Mouse (Mus musculus): ENCODE measurements around the gene T. TPM values are rescaled to one million over a fixed set of nuclear protein-coding genes. Genes with fewer than 3 reads are reported as not detected.
A peak's percentile ranks its signal among the peaks of the same experiment; 100 is the strongest.

The T gene
- total RNA-seq, 2 experiments from 2014 or later, result not detected

DNA sequence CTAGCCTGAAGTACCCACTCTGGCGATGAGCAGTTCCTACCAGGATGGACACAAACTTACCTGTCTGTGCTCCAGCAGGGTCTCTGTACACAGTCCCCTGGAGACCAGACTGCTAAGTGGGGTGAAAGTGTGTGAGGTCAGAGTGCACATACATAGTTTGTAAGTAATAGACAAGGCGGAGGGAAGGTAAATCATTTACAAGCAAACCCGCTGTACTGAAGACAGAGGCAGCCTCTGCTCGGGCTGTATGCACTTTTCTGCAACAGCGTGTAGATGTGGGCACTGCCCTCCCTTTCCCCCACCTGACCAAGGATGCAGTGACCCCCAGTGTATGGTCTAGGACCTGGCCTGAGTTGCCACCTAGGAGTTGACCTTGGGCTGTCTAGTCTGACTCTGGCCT lies 20.6 kb upstream of the T start:
- no peak for TF ChIP-seq CTCF (IDR thresholded peaks at IDR 0.05)
- DNase-seq, result no peak
- intact Hi-C loops (cut with DNase I), result no loop called here
- no peak overlapping the region for H3K4me3 ChIP-seq
- H3K27ac ChIP-seq, result no peak overlapping the region

DNA sequence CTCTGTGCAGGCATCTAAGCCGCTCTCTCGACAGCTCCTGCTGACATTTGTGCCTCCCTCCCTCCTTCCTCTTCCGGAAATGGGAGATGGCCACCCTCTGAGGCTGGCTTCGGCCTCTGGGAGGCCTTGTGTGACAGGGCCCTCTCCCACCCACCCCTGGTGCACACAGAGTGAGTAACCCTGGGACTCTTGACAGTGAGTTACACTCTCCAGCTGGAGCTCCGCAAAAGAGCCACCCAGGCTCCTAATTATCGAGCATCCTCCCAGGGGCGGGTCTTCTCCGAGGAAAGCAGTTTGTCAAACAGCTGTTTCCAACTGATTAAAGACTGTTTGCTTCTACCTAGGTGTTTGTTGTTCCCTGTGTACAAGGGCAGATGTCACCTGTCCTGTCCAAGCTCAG lies 18.7 kb upstream of the T start:
- H3K27ac ChIP-seq, result no peak overlapping the region
- no peak for DNase-seq
- H3K4me3 ChIP-seq, result no peak overlapping the region
- no peak for TF ChIP-seq CTCF (IDR thresholded peaks at IDR 0.05)
- intact Hi-C loops (cut with DNase I), result no loop called here

DNA sequence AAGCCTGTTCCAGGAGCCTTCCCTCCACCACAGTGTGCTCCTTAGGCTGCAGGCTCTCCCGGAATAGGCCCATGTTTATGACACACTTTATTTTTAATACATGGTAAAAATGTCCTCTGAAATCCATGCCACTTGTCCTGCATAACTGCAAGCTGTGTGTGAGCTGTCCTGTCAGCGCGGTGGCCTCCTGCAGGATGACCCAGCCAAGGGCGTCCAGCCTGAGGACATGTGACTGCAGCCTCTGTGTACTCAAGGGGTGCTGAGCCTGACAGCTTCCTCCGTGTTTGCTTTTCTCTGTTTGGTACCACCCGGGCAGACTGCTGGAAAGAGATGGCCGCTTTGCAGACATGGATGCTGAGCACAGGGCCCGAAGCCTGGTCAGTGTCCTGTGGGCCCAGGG lies 17.4 kb upstream of the T start:
- no peak overlapping the region for H3K4me3 ChIP-seq
- no peak for DNase-seq
- no peak overlapping the region for H3K27ac ChIP-seq
- TF ChIP-seq CTCF (IDR thresholded peaks at IDR 0.05), result no peak
- intact Hi-C loops (cut with DNase I), result no loop called here

DNA sequence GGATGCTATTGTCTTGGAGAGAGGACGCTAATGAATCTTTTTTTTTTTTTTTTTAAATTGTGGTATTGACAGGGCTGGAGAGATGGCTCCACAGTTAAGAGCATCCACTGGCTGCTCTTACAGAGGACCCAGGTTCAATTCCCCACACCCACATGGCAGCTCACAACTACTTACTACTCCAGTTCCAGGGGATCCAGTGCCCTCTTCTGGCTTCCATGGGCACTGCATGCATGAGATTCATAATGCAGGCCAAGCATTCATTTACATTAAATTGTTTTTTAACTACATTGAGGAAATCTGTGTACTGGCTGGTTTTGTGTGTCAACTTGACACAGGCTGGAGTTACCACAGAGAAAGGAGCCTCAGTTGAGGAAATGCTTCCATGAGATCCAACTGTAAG lies 13.5 kb upstream of the T start:
- DNase-seq, result no peak

DNA sequence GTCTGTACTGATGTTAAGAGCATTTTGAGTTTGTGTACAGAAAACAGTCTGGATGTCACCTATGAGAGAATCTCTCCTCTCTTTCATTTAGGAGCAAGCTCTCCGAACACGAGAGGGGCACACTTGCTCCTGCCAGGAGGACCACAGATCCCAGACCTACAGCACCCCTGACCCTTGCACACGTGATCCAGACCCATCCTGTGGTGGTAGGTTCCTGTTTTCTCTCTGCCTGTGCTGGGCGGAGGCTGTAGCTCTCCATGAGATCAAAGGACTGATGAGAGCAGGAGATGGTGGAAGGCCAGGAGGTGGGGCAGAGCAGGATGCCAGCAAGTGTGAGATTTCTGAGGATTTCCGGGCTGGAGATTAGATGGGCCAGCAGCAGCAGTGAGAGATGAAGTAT lies 12.7 kb upstream of the T start:
- DNase-seq, result no peak
- Histone ChIP-seq H3K27ac (no peak overlapping the region), H3K4me3 (no peak overlapping the region)
- intact Hi-C loops (cut with DNase I), result no loop called here
- no peak for TF ChIP-seq CTCF (IDR thresholded peaks at IDR 0.05)

More for the DNA sequence above, 13.5 kb upstream of the T start:
- peak; percentile 36 for TF ChIP-seq CTCF (IDR thresholded peaks at IDR 0.05)
- no peak overlapping the region for H3K4me3 ChIP-seq
- intact Hi-C loops (cut with DNase I), result no loop called here
- H3K27ac ChIP-seq, result no peak overlapping the region

DNA sequence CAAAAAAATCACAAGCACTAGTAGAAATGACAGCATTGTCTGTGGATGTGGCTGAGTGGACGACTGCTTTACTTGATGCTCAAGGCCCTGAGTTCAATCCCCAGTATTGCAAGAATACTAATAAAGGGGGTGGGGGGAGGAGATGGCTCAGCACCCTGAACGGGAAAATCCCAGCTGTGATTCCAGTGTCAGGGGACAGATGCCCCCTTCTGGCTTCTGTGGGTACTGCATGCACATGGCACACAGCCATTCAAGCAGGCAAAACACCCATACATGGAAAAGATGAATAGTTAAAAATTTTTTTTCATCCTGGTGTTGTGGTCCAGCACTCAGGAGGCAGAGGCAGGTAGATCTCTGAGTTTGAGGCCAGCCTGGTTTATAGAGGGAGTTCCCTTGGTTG lies 10.9 kb upstream of the T start:
- peak; percentile 65 for TF ChIP-seq CTCF (IDR thresholded peaks at IDR 0.05)
- intact Hi-C loops (cut with DNase I), result no loop called here
- H3K27ac ChIP-seq, result no peak overlapping the region
- no peak for DNase-seq
- H3K4me3 ChIP-seq, result no peak overlapping the region

DNA sequence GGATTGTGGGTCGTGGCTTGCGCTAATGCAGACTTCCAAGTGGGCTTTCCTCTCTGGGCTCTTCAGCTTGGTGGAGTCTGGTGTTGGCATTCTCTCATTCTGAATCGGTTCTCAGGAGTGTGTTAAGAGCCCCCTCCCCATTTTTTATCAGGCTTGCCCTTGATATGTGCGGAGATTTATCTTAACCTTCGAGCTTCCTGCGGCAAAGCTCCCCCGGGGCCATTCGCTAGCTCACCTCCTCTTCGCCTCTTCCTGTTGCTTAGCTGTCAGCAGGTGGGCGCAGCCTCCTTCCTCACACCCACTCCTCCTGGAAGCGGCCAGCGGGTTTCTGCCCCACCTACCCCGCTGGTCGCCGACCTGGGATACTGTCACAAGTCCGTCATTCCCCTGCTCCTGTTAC lies 4.8 kb upstream of the T start:
- no peak overlapping the region for H3K4me3 ChIP-seq
- H3K27ac ChIP-seq, result no peak overlapping the region
- intact Hi-C loops (cut with DNase I), result no loop called here

DNA sequence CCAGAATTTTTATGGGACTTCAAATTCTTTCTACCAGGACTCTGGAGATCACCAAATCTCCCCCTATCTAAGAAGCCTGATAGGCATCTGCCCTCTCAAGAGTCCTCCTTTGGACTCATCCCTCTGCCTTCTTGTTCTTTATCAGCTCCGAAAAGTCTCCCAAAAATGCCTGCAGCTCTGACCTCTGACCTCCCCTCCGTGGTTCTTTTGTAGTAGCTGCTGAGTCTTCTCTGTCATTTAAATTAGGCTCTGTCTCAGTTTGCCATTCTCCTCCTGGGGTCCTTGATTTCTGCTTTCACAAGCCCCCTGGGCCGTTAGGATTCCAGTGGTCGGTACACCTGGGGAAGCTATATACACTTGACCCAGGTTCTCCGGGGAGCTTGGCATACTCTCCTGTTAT lies 4.3 kb upstream of the T start:
- H3K27ac ChIP-seq, result no peak overlapping the region
- no peak for DNase-seq
- TF ChIP-seq CTCF (IDR thresholded peaks at IDR 0.05), result no peak
- H3K4me3 ChIP-seq, result no peak overlapping the region
- intact Hi-C loops (cut with DNase I), result no loop called here

More for the DNA sequence above, 4.8 kb upstream of the T start:
- no peak for DNase-seq
- TF ChIP-seq CTCF (IDR thresholded peaks at IDR 0.05), result no peak

DNA sequence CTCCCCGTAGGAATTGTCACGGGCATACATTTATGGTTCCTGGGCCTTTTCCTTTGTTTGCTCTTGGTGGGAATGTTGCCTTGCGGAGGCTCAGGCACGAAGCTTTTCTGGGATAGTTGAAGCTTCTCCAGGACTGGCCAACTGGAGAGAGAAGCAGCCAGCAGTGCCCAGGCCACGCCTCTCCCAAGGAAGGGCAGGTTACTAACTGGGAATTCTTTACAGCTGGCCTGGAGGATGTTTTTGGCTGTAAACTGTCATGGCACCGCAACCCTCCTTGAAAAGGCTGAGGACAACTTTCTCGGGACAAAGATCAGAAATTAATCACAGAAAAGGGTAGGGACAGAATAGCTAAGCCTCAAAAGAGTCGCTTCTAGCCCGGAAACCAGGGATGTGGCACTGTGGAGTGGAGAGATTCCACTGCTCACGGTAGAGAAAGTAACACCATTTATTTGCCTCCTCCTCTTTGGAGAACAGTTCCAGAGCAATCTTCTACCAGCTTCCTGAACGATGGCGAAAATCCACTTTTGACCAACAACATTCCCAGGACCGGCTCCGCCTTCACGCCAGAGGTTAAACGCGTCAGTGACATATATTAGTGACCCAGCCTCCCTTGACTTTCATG lies 1.9 kb upstream of the T start:
- intact Hi-C loops (cut with DNase I), result no loop called here
- no peak overlapping the region for H3K4me3 ChIP-seq
- no peak for TF ChIP-seq CTCF (IDR thresholded peaks at IDR 0.05)
- H3K27ac ChIP-seq, result no peak overlapping the region
- no peak for DNase-seq

DNA sequence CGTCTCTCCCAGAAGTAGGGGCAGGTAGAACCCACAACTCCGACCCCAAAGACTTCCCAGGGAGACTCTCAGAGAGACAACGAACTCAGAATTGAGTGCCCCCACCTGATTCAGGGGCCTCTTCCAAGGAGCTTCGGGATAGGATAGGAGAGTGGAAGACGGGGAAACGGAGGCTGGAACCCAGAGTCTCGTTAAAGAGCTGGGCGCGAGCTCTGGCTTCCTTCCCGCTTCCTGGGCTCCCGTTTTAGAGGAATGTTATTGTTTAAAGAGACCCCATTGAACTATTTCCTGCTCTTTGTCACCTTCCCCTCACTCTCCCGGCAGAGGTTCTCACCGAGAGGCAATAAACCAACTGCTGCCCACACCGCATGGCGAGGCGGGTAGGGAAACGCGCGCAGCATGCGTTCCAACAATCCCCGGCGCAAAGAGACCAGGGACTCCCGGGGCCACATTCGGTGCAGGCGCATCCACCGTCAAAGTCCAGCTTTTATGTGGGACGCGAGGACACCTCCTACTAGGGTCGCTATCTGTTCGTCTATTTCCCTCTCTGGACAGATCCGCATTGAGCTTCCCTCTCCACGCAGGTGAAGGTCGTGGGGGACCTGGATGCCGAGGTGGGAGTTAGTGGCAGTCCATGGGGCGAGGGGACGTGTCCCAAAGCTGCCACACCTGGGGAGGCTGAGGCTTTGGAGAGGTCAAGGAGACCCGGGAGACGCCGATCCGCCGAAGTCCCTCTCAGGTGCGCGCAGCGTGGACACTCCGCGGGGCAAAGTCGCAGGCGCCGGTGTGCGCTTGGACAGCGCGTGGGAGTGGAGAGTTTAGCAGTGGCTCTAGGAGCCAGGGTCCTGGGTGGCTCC lies 874 bp upstream of the T start:
- intact Hi-C loops (cut with DNase I), result no loop called here
- TF ChIP-seq CTCF (IDR thresholded peaks at IDR 0.05), result no peak
- no peak overlapping the region for H3K27ac ChIP-seq
- H3K4me3 ChIP-seq, result no peak overlapping the region
- no peak for DNase-seq

DNA sequence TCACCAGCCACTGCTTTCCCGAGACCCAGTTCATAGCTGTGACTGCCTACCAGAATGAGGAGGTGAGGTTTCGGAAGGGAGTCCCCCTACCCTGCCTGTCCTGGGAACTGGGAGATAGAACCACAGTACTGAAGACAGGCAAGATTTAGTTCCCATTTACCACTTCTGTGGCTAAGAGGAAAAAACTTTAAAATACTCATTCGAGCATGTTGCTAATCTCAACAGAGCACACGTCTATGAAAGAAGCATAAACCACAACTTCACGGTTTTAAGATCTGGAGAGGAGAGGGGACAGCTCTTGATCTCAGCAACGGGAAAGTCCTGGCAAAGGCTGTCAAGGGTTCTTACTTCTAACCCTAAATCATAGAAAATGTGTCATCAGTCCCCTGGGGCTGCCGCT lies 2.0 kb downstream of the T start:
- no peak for DNase-seq
- intact Hi-C loops (cut with DNase I), result no loop called here
- H3K4me3 ChIP-seq, result no peak overlapping the region
- no peak for TF ChIP-seq CTCF (IDR thresholded peaks at IDR 0.05)
- no peak overlapping the region for H3K27ac ChIP-seq

DNA sequence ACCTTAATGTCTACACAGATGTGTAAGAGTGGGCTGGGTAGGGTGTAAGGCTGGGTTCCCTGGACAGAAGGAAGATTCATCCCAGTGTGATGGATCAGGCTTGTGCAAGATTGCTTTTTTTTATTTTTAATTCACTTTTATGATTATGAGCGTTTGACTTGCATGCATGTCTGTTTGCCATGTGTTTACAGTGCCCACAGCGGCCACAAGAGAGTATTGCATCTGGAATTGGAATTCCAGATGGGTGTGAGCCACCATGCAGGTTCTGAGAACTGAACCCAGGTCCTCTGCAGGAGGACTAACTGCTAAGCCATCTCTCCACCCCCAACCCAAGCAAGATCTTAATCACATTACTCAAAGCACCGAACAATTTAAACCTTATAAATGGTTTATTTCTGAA lies 9.8 kb downstream of the T start:
- intact Hi-C loops (cut with DNase I), result no loop called here
- no peak for DNase-seq
- no peak overlapping the region for H3K4me3 ChIP-seq
- TF ChIP-seq CTCF (IDR thresholded peaks at IDR 0.05), result no peak
- no peak overlapping the region for H3K27ac ChIP-seq

DNA sequence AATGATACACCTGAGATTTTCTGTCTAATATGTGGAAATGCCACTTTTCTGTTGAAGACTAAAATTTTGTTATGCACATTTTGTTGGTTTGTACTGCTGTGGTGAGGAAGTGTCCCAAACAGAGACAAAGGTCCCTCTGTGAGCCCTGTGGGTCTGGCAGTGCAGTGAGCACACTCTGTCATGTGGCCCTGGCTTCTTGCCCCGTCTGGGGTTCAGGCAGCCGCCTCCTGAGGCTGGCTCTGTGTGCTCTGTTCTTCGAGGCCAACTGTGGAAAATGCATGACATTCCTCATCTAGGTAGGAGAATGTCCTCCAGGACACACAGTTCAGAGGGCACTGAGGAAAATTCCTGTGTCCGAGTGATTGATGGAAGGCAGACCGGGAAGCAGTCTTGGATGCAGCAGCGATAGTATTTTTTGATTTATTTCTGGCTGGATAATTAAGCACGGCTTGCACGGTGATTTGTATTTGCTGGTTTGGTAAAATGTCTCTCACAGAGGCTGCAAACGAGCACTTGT lies 13.5 kb downstream of the T start:
- H3K4me3 ChIP-seq, result no peak overlapping the region
- intact Hi-C loops (cut with DNase I), result no loop called here
- H3K27ac ChIP-seq, result no peak overlapping the region
- no peak for DNase-seq
- TF ChIP-seq CTCF (IDR thresholded peaks at IDR 0.05), result no peak

DNA sequence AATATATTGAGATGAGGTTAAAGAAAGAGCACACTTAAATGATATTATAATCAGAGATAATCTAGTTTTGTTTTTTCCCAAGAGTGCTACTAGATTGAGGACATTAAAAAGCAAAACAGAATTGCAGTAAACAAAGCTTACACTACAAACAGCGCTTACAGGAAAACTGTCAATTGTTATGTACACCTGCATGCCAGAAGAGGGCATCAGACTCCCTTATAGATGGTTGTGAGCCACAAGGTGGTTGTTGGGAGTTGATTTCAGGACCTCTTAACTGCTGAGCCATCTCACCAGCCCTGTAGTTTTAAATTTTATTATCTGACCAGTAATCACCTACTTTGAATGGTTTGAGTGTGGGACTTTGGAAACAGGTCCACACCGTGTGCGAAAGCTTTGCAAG lies 14.1 kb downstream of the T start:
- no peak for TF ChIP-seq CTCF (IDR thresholded peaks at IDR 0.05)
- intact Hi-C loops (cut with DNase I), result no loop called here
- no peak overlapping the region for H3K4me3 ChIP-seq
- no peak for DNase-seq
- no peak overlapping the region for H3K27ac ChIP-seq
